Mouse (Mus musculus): ENCODE measurements around the gene Pgap3.
A peak's percentile ranks its signal among the peaks of the same experiment; 100 is the strongest.
"Not testable (repeated sequence)": the region's sequence is repeated elsewhere in the genome, so short reads cannot be mapped to it uniquely, and the experiment has no call there.

The Pgap3 gene

GRCm38 (mm10) chr11:98382405-98382804, 17.9 kb downstream of the Pgap3 start:
- DNase-seq (ENCODE audit: low read depth, low spot score) = not testable (repeated sequence)

GRCm38 (mm10) chr11:98381651-98382050, 18.6 kb downstream of the Pgap3 start:
- no peak for DNase-seq (ENCODE audit: low read depth, low spot score)

- no peak for DNase-seq (ENCODE audit: low read depth, low spot score)
These were observed 20.2 kb downstream of the Pgap3 start for GRCm38 (mm10) chr11:98380106-98380505.

GRCm38 (mm10) chr11:98379379-98379778, 20.9 kb downstream of the Pgap3 start:
- no peak for DNase-seq (ENCODE audit: low read depth, low spot score)

- no peak for DNase-seq (ENCODE audit: low read depth, low spot score)
These were observed 22.5 kb downstream of the Pgap3 start for GRCm38 (mm10) chr11:98377787-98378186.

GRCm38 (mm10) chr11:98376756-98377155, 23.5 kb downstream of the Pgap3 start:
- no peak for DNase-seq (ENCODE audit: low read depth, low spot score)

GRCm38 (mm10) chr11:98374266-98374665, 26.0 kb downstream of the Pgap3 start:
- DNase-seq (ENCODE audit: low read depth, low spot score) = no peak

GRCm38 (mm10) chr11:98373244-98373643, 27.0 kb downstream of the Pgap3 start:
- no peak for DNase-seq (ENCODE audit: low read depth, low spot score)

GRCm38 (mm10) chr11:98372406-98372805, 27.9 kb downstream of the Pgap3 start:
- peak; percentile 82 for DNase-seq (ENCODE audit: low read depth, low spot score)

- DNase-seq (ENCODE audit: low read depth, low spot score) = no peak
These were observed 28.6 kb downstream of the Pgap3 start for GRCm38 (mm10) chr11:98371556-98372240.

- no peak for DNase-seq (ENCODE audit: low read depth, low spot score)
These were observed 29.7 kb downstream of the Pgap3 start for GRCm38 (mm10) chr11:98370588-98370987.

- no peak for DNase-seq (ENCODE audit: low read depth, low spot score)
These were observed 31.0 kb downstream of the Pgap3 start for GRCm38 (mm10) chr11:98369337-98369736.

- no peak for DNase-seq (ENCODE audit: low read depth, low spot score)
These were observed 32.5 kb downstream of the Pgap3 start for GRCm38 (mm10) chr11:98367863-98368186.

GRCm38 (mm10) chr11:98367171-98367862, 33.0 kb downstream of the Pgap3 start:
- DNase-seq (ENCODE audit: low read depth, low spot score) = no peak

GRCm38 (mm10) chr11:98366290-98366689, 34.0 kb downstream of the Pgap3 start:
- no peak for DNase-seq (ENCODE audit: low read depth, low spot score)

- no peak for DNase-seq (ENCODE audit: low read depth, low spot score)
These were observed 35.9 kb downstream of the Pgap3 start for GRCm38 (mm10) chr11:98364410-98364809.

- no peak for DNase-seq (ENCODE audit: low read depth, low spot score)
These were observed 36.5 kb downstream of the Pgap3 start for GRCm38 (mm10) chr11:98363817-98364216.

- DNase-seq (ENCODE audit: low read depth, low spot score) = no peak
These were observed 39.3 kb downstream of the Pgap3 start for GRCm38 (mm10) chr11:98360866-98361521.

- DNase-seq (ENCODE audit: low read depth, low spot score) = peak; percentile 96
These were observed 41.9 kb downstream of the Pgap3 start, which contains the start of gene Stard3 for GRCm38 (mm10) chr11:98358161-98359083. TSS of gene Stard3 (plus strand) at chr11:98358368.

- no peak for DNase-seq (ENCODE audit: low read depth, low spot score)
These were observed 42.7 kb downstream of the Pgap3 start for GRCm38 (mm10) chr11:98357396-98358160.
